Mouse (Mus musculus): ENCODE results near the gene Ulk2. TPM values are rescaled to one million over a fixed set of nuclear protein-coding genes. Genes with fewer than 3 reads are reported as not detected.
A peak's percentile ranks its signal among the peaks of the same experiment; 100 is the strongest.

Gene Ulk2
- polyA plus RNA-seq, 1 experiment, result 66.4 TPM

GRCm38 (mm10) chr11:61740500-61740899 is 114.4 kb downstream of the Ulk2 start:
- Histone ChIP-seq H3K4me1 (ENCODE audit: control insufficient read depth, insufficient read depth, low read length) (peaks cover 2% of the 10 kb centered on the region; the same call in 1 of the 2 replicates), H3K27ac (ENCODE audit: insufficient read depth, low read length) (no peak overlapping the region), H3K4me3 (ENCODE audit: insufficient read depth, low read length) (no peak overlapping the region)
- TF ChIP-seq POLR2A (IDR thresholded peaks at IDR 0.05; ENCODE audit: extremely low read depth, insufficient read depth, low read length), result no peak
- TF ChIP-seq CTCF (IDR thresholded peaks at IDR 0.05; ENCODE audit: extremely low read depth, insufficient read depth, low read length), result no peak

GRCm38 (mm10) chr11:61737290-61737689 is 117.6 kb downstream of the Ulk2 start:
- Histone ChIP-seq H3K4me3 (ENCODE audit: insufficient read depth, low read length) (no peak overlapping the region), H3K4me1 (ENCODE audit: control insufficient read depth, insufficient read depth, low read length) (no peaks in the 10 kb centered on the region), H3K27ac (ENCODE audit: insufficient read depth, low read length) (no peak overlapping the region)
- TF ChIP-seq CTCF (IDR thresholded peaks at IDR 0.05; ENCODE audit: extremely low read depth, insufficient read depth, low read length), result no peak
- TF ChIP-seq POLR2A (IDR thresholded peaks at IDR 0.05; ENCODE audit: extremely low read depth, insufficient read depth, low read length), result no peak

GRCm38 (mm10) chr11:61732672-61733071 is 122.2 kb downstream of the Ulk2 start:
- Histone ChIP-seq H3K4me1 (ENCODE audit: control insufficient read depth, insufficient read depth, low read length) (no peaks in the 10 kb centered on the region), H3K4me3 (ENCODE audit: insufficient read depth, low read length) (no peak overlapping the region), H3K27ac (ENCODE audit: insufficient read depth, low read length) (no peak overlapping the region)
- no peak for TF ChIP-seq POLR2A (IDR thresholded peaks at IDR 0.05; ENCODE audit: extremely low read depth, insufficient read depth, low read length)
- TF ChIP-seq CTCF (IDR thresholded peaks at IDR 0.05; ENCODE audit: extremely low read depth, insufficient read depth, low read length), result no peak

DNA sequence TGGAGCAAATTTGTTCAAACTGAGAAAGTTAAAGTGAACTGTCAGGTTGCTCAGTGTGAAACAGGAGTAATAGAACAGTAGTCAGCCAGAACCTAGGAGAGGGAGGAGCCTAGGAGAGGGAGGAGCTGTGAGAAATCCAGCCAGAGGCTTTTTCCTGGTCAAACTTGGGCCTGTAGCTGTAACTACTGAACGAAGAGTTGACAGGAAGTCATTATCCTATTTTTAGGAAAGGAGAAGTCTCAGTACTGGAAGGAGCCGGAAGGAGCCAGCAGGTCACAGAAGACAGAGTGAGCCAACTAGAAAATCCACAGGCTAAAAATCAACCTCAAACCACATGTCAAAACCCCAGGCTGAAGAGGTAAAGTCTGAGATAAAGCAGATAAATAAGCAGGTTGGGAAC is 126.8 kb downstream of the Ulk2 start:
- TF ChIP-seq CTCF (IDR thresholded peaks at IDR 0.05; ENCODE audit: extremely low read depth, insufficient read depth, low read length) (no peak), POLR2A (IDR thresholded peaks at IDR 0.05; ENCODE audit: extremely low read depth, insufficient read depth, low read length) (no peak)
- H3K4me1 ChIP-seq (ENCODE audit: control insufficient read depth, insufficient read depth, low read length), result no peaks in the 10 kb centered on the region
- H3K4me3 ChIP-seq (ENCODE audit: insufficient read depth, low read length), result no peak overlapping the region
- peak overlapping the region; percentile 28; the same call in 1 of the 2 replicates for H3K27ac ChIP-seq (ENCODE audit: insufficient read depth, low read length)

Other genes starting within 250 kb of the Ulk2 start
- 6.2 and 6.9 TPM in 2 replicates for gene Grap, start 201.8 kb downstream of the Ulk2 start, polyA plus RNA-seq (2012; rRNA removed)
- 0.04 TPM in 2 replicates for gene Fam83g, start 171.0 kb downstream of the Ulk2 start, polyA plus RNA-seq (2012; rRNA removed)
- 0.11 and 0.19 TPM in 2 replicates for gene Slc5a10, start 134.2 kb downstream of the Ulk2 start, polyA plus RNA-seq (2012; rRNA removed)
- 36.5 and 38.9 TPM in 2 replicates for gene Prpsap2, start 93.0 kb downstream of the Ulk2 start, polyA plus RNA-seq (2012; rRNA removed)
- gene Akap10, start 75.2 kb upstream of the Ulk2 start, polyA plus RNA-seq (2012; rRNA removed), result 13.7 and 14.2 TPM in 2 replicates
- gene Specc1, start 101.7 kb upstream of the Ulk2 start, polyA plus RNA-seq (2012; rRNA removed), result 42.8 and 43.2 TPM in 2 replicates